Mouse (Mus musculus) limb, embryonic 10.5 days (tissue): Measurements from ENCODE around the gene Eif4e3. TPM values are rescaled to one million over a fixed set of nuclear protein-coding genes. Genes with fewer than 3 reads are reported as not detected.

Experiments
- DNase-seq: peaks from one replicate; pipeline ENCODE4 v3.0.0-alpha.2; 2017; ENCODE audit warnings: low spot score
- H3K27ac ChIP-seq: fragments of 300-500 bp; sonication (generic); 2 replicates; pipeline ENCODE4 v1.5.1; 2016; ENCODE audit warnings: mild to moderate bottlenecking
- H3K27me3 ChIP-seq: fragments of 300-500 bp; sonication (generic); 2 replicates; pipeline ENCODE4 v1.6.1; 2016; ENCODE audit warnings: low read depth, mild to moderate bottlenecking; ENCODE audit not compliant: poor library complexity, severe bottlenecking
- H3K36me3 ChIP-seq: fragments of 300-500 bp; sonication (generic); 2 replicates; pipeline ENCODE4 v1.6.1; 2016; ENCODE audit warnings: mild to moderate bottlenecking, moderate library complexity
- H3K4me1 ChIP-seq: fragments of 300-500 bp; sonication (generic); 2 replicates; pipeline ENCODE4 v1.6.1; 2016
- H3K4me3 ChIP-seq: fragments of 300-500 bp; sonication (generic); 2 replicates; pipeline ENCODE4 v1.5.1; 2016; ENCODE audit warnings: mild to moderate bottlenecking, moderate library complexity
- H3K9me3 ChIP-seq: fragments of 300-500 bp; sonication (generic); replicated peaks from 2 replicates; pipeline ENCODE4 v1.6.1; 2016; ENCODE audit warnings: mild to moderate bottlenecking
- WGBS: fragments of 180-500 bp; shearing (Covaris S2); methylation state at CpG from one replicate; pipeline ENCODE4 v1.1.7; 2016; 5-methylcytosine and 5-hydroxymethylcytosine counted together
- polyA plus RNA-seq: library from polyadenylated mRNA; unstranded; fragments of >200 nt; fragmentation: Nextera tagmentation; extraction: Ambion mirVana; gene quantifications from 2 replicates; pipeline ENCODE4 v1.2.1, GENCODE M21; 2016

The Eif4e3 gene
- polyA plus RNA-seq, 1 experiment from 2014 or later, result 14.6 TPM

DNA sequence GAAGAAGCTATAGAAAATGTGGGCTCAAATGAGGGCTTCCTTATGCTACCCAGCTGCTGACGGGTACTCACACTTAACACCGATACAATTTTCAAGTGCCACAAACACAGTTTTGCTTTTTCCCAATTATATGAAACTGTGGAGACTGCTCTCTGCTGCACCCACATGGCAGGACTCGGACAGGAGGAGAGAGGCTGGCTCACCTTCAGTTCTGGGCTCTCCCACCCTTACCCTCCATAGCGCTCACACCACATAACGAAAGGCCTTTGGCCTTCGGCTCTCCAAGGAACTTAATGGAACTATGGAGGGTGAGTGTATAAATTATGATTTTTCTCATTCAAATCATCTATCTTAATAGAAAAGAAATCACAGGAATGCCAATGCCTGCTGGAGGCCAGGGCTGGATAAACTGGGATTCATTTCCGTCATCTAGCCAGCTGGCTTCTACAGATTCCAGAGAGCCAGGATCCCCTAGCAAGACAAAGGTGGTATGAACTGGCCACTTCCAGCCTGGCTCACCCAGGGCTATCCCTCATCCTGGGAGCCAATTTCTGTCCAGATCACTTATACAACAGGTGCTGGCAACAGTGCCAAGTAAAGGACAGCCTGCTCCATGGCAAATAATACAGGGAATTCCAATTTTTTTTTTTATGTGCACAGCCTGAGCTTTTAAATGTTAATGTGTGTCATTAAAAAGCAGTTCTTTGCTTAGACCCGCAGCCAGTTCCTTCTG lies 36.7 kb downstream of the Eif4e3 start:
- no peak overlapping the region for H3K27ac ChIP-seq
- H3K27me3 ChIP-seq, result no peaks in the 10 kb centered on the region
- peaks cover 8% of the 10 kb centered on the region for H3K4me1 ChIP-seq
- no peaks in the 10 kb centered on the region for H3K9me3 ChIP-seq
- whole genome bisulfite sequencing, result 84% methylated on average over 8 of the region's 8 CpGs
- no peak overlapping the region for H3K4me3 ChIP-seq
- no peak for DNase-seq
- H3K36me3 ChIP-seq, result peaks cover 17% of the 10 kb centered on the region

DNA sequence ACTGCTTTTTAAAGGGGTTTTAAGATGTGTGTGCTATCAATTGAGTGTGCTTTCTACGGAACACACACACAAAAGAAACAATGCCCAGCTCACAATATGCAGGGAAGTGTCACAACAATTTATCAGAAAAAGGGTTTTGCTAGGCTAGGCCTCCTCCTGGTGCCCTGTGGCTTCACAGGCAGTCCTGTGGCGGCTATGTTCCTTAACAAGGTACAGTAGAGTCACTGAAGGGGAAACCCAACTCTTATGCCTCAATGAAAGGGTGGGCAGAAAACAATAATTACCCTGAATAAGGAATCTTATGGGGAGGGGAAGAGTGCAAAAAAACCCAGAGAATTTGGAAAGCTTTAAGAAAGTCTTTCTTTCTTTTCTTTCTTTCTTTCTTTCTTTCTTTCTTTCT lies 40.2 kb downstream of the Eif4e3 start:
- Histone ChIP-seq H3K27ac (no peak overlapping the region), H3K4me3 (no peak overlapping the region), H3K4me1 (peaks cover 23% of the 10 kb centered on the region), H3K9me3 (no peaks in the 10 kb centered on the region), H3K36me3 (peaks cover 12% of the 10 kb centered on the region), H3K27me3 (no peaks in the 10 kb centered on the region)
- DNase-seq, result no peak
- 90% methylated on average over 2 of the region's 2 CpGs for WGBS

DNA sequence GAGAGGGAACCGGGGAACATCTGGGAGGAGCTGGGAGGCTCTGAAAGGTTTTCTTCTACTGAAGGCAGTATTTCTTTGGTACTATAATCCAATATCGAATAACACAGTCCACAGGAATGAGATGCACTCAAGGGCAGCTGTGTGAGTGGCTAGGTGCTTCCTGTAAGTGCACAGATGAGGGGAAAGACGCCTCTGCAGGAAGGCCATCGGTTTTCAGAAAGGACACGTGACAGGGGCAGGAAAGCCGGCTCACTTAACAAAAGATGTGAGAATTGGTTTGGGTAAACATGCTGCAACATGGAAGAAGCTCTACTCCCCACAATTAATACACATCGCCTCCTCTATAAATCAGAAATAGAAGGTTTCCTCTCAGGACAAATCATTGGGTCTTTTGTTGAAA lies 40.8 kb downstream of the Eif4e3 start:
- no peak overlapping the region for H3K27ac ChIP-seq

DNA sequence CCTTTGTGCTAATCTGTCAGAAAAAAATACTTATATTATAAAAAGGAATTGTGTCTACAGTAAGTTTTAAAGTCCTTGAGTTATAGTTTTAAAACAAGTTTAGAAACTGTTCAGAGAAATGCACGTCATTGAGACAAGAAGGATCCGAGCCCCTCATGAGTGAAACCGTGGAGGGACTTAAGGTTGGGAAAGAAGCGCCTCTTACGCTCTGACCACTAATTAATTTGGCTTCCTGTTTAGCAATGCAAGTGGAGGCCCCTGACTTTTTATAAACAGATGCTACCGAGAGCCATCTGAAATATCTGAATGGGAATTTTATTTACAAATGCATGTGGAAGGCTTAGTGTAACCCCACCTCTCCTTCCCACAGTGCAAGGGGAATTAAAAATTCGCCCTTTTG lies 41.3 kb downstream of the Eif4e3 start:
- no peak for DNase-seq
- H3K9me3 ChIP-seq, result no peaks in the 10 kb centered on the region
- H3K27ac ChIP-seq, result no peak overlapping the region
- H3K4me3 ChIP-seq, result no peak overlapping the region
- no peaks in the 10 kb centered on the region for H3K27me3 ChIP-seq
- peaks cover 33% of the 10 kb centered on the region for H3K4me1 ChIP-seq
- 60% methylated on average over 7 of the region's 7 CpGs for WGBS
- H3K36me3 ChIP-seq, result peaks cover 6% of the 10 kb centered on the region; the same call in 1 of the 2 replicates

More for the DNA sequence above, 40.8 kb downstream of the Eif4e3 start:
- H3K4me1 ChIP-seq, result peaks cover 28% of the 10 kb centered on the region
- DNase-seq, result no peak
- H3K9me3 ChIP-seq, result no peaks in the 10 kb centered on the region
- H3K4me3 ChIP-seq, result no peak overlapping the region
- H3K36me3 ChIP-seq, result peaks cover 10% of the 10 kb centered on the region
- H3K27me3 ChIP-seq, result no peaks in the 10 kb centered on the region
- 51% methylated on average over 7 of the region's 7 CpGs for WGBS

DNA sequence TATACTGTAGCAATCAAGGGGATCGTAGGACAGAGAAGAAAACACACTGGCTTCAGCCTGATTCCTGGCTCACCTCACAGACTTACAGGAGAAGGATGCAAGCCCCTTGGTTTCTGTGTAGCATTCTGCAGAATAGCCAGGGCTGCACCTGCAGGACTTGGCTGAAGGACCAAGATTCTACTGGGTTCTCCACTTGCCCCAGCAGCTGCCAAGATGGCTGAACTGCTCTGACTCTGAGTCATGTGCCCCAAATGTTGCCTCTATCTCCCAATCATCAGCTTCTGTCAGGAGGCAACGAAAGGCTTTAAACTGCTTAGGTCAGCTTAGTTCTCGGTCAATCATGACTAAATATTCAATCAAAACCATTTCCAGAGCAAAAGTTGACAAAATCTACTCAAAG lies 42.0 kb downstream of the Eif4e3 start:
- no peaks in the 10 kb centered on the region for H3K9me3 ChIP-seq
- peaks cover 40% of the 10 kb centered on the region for H3K4me1 ChIP-seq
- no peak overlapping the region for H3K4me3 ChIP-seq
- no peak overlapping the region for H3K27ac ChIP-seq
- H3K36me3 ChIP-seq, result peaks cover 6% of the 10 kb centered on the region; the same call in 1 of the 2 replicates
- 91% methylated on average over 3 of the region's 3 CpGs for WGBS
- no peaks in the 10 kb centered on the region for H3K27me3 ChIP-seq
- no peak for DNase-seq

DNA sequence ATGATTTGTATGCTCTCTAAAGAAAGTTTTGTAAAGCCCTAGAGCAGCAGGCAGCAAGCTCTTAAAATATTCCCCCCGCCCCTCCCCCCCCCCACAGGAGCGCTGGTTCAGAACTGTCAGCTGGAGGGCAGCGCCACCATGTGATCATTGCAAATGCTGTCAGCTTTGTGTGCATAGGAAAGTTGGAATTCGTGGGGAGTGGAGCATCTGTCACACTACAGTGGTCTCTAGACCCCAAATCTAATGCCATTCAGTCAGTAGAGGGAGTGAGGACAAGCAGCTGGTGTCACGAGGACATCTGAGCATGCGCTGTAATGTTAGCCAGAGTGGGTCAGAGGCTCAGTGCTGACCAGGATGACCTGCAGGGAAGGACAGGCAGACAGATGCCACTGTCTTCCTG lies 42.9 kb downstream of the Eif4e3 start:
- H3K4me3 ChIP-seq, result no peak overlapping the region
- DNase-seq, result no peak
- peaks cover 2% of the 10 kb centered on the region; the same call in 1 of the 2 replicates for H3K36me3 ChIP-seq
- 26% methylated on average over 6 of the region's 6 CpGs for WGBS
- peaks cover 48% of the 10 kb centered on the region for H3K4me1 ChIP-seq
- no peaks in the 10 kb centered on the region for H3K9me3 ChIP-seq
- no peaks in the 10 kb centered on the region for H3K27me3 ChIP-seq
- no peak overlapping the region for H3K27ac ChIP-seq

DNA sequence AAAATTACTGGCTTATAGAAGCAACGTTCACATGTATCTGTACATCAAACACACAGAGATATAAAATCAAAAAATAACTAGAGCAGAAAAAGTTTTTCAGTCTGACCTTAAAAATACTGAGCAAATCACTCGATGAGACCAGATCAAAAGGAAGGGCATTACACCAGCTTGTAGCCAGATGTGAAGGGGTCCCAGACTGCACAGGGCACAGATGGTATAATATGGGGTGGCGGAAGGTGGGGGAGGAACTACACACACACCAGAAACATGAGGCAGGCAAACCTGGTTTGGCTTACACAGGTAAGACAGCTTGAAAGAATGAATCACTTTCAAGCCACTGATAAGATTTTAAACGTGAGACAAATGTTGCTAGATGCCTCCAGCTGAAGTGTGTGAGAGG lies 45.4 kb downstream of the Eif4e3 start:
- no peak overlapping the region for H3K27ac ChIP-seq
- DNase-seq, result no peak
- 48% methylated on average over 4 of the region's 4 CpGs for WGBS

DNA sequence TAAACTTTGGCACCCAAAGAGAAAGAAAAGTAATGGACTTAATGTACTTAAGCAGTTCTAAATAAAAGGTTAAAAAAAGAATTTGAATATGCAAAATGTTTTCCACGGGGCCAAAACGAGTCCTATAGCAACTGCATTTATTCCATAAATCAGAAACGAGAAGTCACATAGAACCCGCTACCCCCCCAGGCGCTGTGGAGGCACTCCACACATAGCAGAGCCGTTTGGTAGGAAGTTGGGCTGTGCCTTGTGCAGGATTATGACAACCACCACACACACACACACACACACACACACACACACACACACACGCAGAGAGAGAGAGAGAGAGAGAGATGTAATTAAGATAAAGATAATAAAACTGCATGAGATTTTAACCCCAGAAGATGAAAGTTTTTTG lies 46.1 kb downstream of the Eif4e3 start:
- 62% methylated on average over 7 of the region's 7 CpGs for WGBS
- peaks cover 68% of the 10 kb centered on the region for H3K4me1 ChIP-seq

More for the DNA sequence above, 45.4 kb downstream of the Eif4e3 start:
- H3K36me3 ChIP-seq, result no peaks in the 10 kb centered on the region
- H3K9me3 ChIP-seq, result no peaks in the 10 kb centered on the region
- peaks cover 66% of the 10 kb centered on the region for H3K4me1 ChIP-seq
- no peaks in the 10 kb centered on the region; the same call in 1 of the 2 replicates for H3K27me3 ChIP-seq
- no peak overlapping the region for H3K4me3 ChIP-seq

DNA sequence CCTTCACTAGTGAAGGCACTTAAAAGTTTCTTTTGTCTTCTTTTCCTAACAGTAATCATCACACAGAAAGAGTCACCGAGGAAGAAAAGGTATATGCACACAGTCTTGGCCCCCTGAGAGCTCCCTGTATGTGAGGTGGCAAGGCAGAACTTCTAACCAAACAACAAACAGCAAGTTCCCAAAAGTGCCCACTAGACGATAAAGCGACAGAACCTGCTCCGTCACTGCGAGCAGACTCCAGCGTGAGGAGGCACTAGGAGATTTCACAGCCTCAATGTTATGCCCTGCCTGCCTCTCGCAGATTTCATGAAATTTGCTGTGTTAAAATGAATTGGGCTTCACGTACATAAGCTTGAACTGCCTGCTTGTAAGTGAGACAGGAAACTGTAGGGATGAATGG lies 46.6 kb downstream of the Eif4e3 start:
- no peak for DNase-seq
- H3K27ac ChIP-seq, result peak overlapping the region; percentile 59
- H3K36me3 ChIP-seq, result no peaks in the 10 kb centered on the region
- WGBS, result 69% methylated on average over 8 of the region's 8 CpGs
- H3K9me3 ChIP-seq, result no peaks in the 10 kb centered on the region
- H3K4me3 ChIP-seq, result no peak overlapping the region
- H3K27me3 ChIP-seq, result peaks cover 6% of the 10 kb centered on the region; the same call in 1 of the 2 replicates
- peaks cover 70% of the 10 kb centered on the region for H3K4me1 ChIP-seq

More for the DNA sequence above, 46.1 kb downstream of the Eif4e3 start:
- peaks cover 2% of the 10 kb centered on the region; the same call in 1 of the 2 replicates for H3K27me3 ChIP-seq
- no peak for DNase-seq
- H3K27ac ChIP-seq, result peak overlapping the region; percentile 30; the same call in 1 of the 2 replicates
- H3K36me3 ChIP-seq, result no peaks in the 10 kb centered on the region
- no peaks in the 10 kb centered on the region for H3K9me3 ChIP-seq
- no peak overlapping the region for H3K4me3 ChIP-seq

DNA sequence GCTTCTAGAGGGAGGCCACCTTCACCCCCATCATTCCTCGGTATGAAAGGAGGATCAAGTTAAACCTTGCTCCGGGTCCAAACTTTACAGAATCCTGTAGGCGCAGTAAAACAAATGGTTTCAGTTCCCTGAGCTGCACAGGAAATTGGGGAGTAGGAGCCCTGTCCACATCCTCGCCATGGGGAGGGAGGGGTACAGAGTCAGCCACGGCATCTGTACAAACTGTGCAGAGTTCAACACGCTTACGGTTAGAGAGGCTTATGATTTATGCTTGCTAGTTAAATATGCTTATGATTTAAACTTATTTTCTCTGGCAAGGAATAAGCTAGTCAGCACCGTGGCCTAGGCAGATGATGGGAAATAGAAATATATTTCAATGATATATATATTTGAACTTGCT lies 47.1 kb downstream of the Eif4e3 start:
- 57% methylated on average over 8 of the region's 8 CpGs for WGBS
- Histone ChIP-seq H3K9me3 (no peaks in the 10 kb centered on the region), H3K36me3 (no peaks in the 10 kb centered on the region), H3K4me3 (no peak overlapping the region), H3K27ac (0 out of 2 replicates have a peak overlapping the region, but pooled peaks have one; percentile 59), H3K4me1 (peaks cover 75% of the 10 kb centered on the region), H3K27me3 (peaks cover 6% of the 10 kb centered on the region; the same call in 1 of the 2 replicates)
- no peak for DNase-seq

DNA sequence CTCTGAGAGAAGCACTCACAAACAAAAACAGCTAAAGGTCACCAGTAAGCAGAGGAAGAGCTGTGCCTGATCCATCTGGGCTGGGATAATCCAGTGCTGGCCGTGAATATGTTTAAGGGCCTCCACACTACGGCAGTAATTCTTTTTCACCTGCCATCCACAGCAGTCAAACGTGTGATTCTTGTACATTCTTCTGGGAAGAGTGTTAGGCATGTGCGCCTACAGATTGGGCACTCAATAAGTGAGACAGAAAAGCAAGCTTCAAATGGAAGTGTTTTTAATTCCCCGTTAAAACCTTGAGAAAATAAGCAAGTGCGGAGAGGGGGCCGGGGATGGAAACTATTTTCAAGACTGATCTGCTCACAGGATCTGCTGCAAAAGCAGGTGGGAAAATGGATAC lies 48.7 kb downstream of the Eif4e3 start:
- Histone ChIP-seq H3K27me3 (peaks cover 6% of the 10 kb centered on the region; the same call in 1 of the 2 replicates), H3K27ac (no peak overlapping the region), H3K36me3 (no peaks in the 10 kb centered on the region), H3K4me3 (no peak overlapping the region), H3K9me3 (no peaks in the 10 kb centered on the region), H3K4me1 (peaks cover 75% of the 10 kb centered on the region)
- DNase-seq, result no peak
- 71% methylated on average over 7 of the region's 7 CpGs for WGBS

DNA sequence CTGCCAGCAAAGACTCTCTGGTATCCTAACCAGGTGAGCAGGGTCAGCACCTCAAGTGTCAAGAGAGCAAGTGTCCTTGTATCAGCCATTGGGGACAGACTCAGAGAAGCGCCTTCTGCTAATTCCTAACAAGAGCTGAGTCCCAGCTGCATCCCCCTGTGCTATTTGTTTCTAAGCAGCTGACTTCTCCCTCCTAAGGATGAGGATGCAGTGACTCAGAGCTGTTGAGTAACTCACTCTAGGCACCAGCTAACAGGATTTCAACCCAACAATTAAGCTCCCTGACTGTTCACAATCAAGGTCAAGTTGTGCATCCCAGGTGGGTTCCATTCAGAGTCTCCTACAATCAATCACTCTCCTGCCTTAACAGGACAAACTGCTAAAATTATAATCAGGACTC lies 49.2 kb downstream of the Eif4e3 start:
- H3K4me1 ChIP-seq, result peaks cover 72% of the 10 kb centered on the region
- 81% methylated on average over 1 of the region's 1 CpGs for WGBS
- no peaks in the 10 kb centered on the region for H3K36me3 ChIP-seq
- DNase-seq, result no peak
- no peak overlapping the region for H3K4me3 ChIP-seq
- peaks cover 6% of the 10 kb centered on the region; the same call in 1 of the 2 replicates for H3K27me3 ChIP-seq
- no peak overlapping the region for H3K27ac ChIP-seq
- H3K9me3 ChIP-seq, result no peaks in the 10 kb centered on the region

DNA sequence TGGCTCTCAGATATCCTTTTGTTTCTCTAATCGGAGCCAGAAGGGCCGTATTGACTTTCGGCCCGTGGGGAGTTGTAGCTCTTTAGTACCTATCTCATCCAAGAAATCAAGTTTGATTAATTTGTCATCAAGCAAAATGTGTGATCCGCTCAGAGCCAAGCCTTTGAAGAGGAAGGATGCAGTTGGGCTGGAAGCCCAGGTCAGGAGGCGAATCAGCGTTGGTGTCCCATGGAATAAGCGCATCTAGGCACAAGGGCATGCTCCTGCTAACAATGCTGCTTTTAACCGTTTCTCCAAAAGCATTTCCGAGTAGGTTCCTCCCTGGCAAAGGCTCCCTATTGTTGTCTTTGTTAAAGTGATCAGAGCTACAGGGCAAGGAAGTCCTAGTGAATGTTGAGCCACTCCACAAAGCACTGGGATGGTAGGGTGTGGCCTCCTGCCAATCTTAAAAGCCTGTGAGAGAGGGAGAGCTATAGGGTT lies 51.3 kb downstream of the Eif4e3 start:
- H3K4me3 ChIP-seq, result no peak overlapping the region
- peak overlapping the region; percentile 53 for H3K27ac ChIP-seq
- DNase-seq, result no peak
- peaks cover 6% of the 10 kb centered on the region; the same call in 1 of the 2 replicates for H3K27me3 ChIP-seq
- H3K4me1 ChIP-seq, result peaks cover 72% of the 10 kb centered on the region
- 52% methylated on average over 10 of the region's 10 CpGs for WGBS
- H3K9me3 ChIP-seq, result no peaks in the 10 kb centered on the region
- H3K36me3 ChIP-seq, result no peaks in the 10 kb centered on the region
